Mouse (Mus musculus): ENCODE measurements at regions not wholly inside any gene's neighbourhood (a gene's known extent, or its start where the extent isn't known, plus 50 kb on each side); places are given as distances from the start of the nearest gene placed in this dataset.

DNA sequence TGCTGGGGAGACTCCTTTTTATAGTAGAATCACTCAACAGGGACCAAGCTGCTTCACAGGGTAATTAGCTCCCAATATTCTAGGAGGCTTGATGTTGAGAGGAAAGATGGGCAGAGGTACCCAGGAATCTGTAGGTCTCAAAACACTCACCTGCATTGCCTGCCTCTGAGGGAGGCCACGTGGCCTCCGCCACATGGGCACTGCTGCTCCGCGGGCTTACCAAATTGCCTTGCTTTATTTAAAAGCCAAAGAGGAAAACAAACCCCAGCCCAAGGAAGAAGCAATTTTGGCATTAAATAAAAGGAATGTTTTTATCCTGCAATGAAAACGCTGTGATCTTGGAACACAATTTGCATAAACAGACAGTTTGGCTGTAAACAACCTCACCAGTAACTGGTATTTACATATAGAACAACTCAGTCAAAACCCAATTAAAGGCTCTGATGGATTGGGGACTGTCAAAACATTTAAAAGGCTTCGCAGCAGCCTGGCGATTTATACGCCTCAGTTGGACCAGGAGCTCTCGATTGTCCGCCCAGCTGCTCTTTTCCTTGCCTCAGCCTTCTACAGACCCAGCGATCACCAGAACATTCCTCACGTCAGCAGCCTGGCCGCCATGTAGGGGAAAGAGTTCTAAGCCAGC, 259.3 kb upstream of the Kdm8 start:
- Histone ChIP-seq H3K27me3 (ENCODE audit: insufficient read depth, low read length) (no peaks in the 10 kb centered on the region), H3K4me3 (ENCODE audit: low read depth, low read length) (no peak overlapping the region), H3K9ac (replicated peaks) (no peak overlapping the region), H3K4me1 (ENCODE audit: insufficient read depth) (no peaks in the 10 kb centered on the region), H3K9me3 (ENCODE audit: low read length) (no peaks in the 10 kb centered on the region), H3K4me2 (ENCODE audit: low read depth, low read length) (no peak overlapping the region), H3K36me3 (replicated peaks; ENCODE audit: insufficient read depth, low read length) (no peaks in the 10 kb centered on the region), H3K27ac (ENCODE audit: low read depth) (no peak overlapping the region)
- no peak for DNase-seq
- no peak for TF ChIP-seq EP300 (IDR thresholded peaks at IDR 0.05; ENCODE audit: low read depth)
- no peak for TF ChIP-seq CTCF (IDR thresholded peaks at IDR 0.05; ENCODE audit: low read depth)
- 75% methylated on average over 13 of the region's 13 CpGs for WGBS (ENCODE audit: insufficient replicate concordance)
- no peak for ATAC-seq

DNA sequence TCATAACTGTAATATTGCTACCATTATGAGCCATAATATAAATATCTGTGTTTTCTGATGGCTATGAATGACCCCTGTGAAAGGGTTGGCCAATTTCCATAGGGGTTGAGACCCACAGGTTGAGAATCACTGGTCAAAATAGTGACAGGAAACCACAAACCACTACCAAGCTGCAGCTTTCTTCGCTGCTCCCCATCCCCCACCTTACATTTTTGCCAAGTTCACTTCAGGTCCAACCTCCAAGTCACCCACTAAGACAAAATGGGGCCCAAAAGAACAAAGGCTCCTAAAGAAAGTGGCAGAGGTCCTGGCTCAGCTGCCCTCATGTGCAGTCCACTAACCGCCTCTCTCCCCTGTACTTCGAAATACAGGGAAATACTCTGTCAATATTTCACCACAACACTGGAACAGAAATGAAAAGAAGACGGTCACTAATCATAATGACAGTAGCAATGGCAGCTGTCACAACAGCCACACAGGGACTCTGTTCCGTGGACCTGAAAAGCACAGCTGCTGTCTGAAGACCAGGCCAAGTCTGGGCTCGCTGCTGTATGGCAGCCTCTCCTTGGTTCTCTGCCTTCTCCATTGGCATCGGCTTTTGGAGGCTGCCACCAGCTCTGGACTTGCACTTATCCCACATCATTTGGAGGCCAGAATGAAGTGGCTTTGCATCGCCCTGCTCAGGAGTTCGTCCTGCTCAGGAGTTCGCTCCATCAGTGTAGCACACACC, 257.3 kb upstream of the Kdm8 start:
- ATAC-seq, result no peak

DNA sequence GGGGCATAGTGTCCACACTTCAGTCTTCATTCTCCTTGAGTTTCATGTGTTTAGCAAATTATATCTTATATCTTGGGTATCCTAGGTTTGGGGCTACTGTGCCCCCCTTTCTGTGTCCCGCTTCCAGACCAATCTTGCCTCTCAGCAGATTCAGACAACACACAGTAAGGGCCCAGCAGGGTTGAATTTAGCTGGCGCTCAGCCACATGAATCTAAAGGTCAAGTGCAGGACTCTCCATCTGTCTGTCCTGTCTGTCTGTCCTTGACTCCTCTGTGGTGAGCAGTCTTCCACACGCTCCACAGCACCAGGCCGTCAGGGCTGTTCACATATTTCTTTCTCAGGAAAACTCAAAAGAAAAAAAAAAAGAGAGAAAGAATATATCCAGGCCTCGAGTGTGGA, 255.5 kb upstream of the Kdm8 start:
- no peak for ATAC-seq
- Histone ChIP-seq H3K27me3 (ENCODE audit: insufficient read depth, low read length) (no peaks in the 10 kb centered on the region), H3K4me2 (ENCODE audit: low read depth, low read length) (no peak overlapping the region), H3K4me3 (ENCODE audit: low read depth, low read length) (no peak overlapping the region), H3K4me1 (ENCODE audit: insufficient read depth) (no peaks in the 10 kb centered on the region), H3K27ac (ENCODE audit: low read depth) (no peak overlapping the region), H3K36me3 (replicated peaks; ENCODE audit: insufficient read depth, low read length) (no peaks in the 10 kb centered on the region), H3K9me3 (ENCODE audit: low read length) (no peaks in the 10 kb centered on the region), H3K9ac (replicated peaks) (no peak overlapping the region)
- DNase-seq, result no peak
- TF ChIP-seq EP300 (IDR thresholded peaks at IDR 0.05; ENCODE audit: low read depth), result no peak
- no peak for TF ChIP-seq CTCF (IDR thresholded peaks at IDR 0.05; ENCODE audit: low read depth)
- 73% methylated on average over 5 of the region's 5 CpGs for WGBS (ENCODE audit: insufficient replicate concordance)

More for the DNA sequence above, 257.3 kb upstream of the Kdm8 start:
- 59% methylated on average over 10 of the region's 10 CpGs for WGBS (ENCODE audit: insufficient replicate concordance)
- no peaks in the 10 kb centered on the region for H3K27me3 ChIP-seq (ENCODE audit: insufficient read depth, low read length)
- DNase-seq, result no peak
- H3K9ac ChIP-seq (replicated peaks), result no peak overlapping the region
- H3K9me3 ChIP-seq (ENCODE audit: low read length), result no peaks in the 10 kb centered on the region
- H3K4me1 ChIP-seq (ENCODE audit: insufficient read depth), result no peaks in the 10 kb centered on the region
- H3K4me3 ChIP-seq (ENCODE audit: low read depth, low read length), result no peak overlapping the region
- TF ChIP-seq CTCF (IDR thresholded peaks at IDR 0.05; ENCODE audit: low read depth) (no peak), EP300 (IDR thresholded peaks at IDR 0.05; ENCODE audit: low read depth) (no peak)
- H3K4me2 ChIP-seq (ENCODE audit: low read depth, low read length), result no peak overlapping the region
- no peaks in the 10 kb centered on the region for H3K36me3 ChIP-seq (replicated peaks; ENCODE audit: insufficient read depth, low read length)
- H3K27ac ChIP-seq (ENCODE audit: low read depth), result no peak overlapping the region

DNA sequence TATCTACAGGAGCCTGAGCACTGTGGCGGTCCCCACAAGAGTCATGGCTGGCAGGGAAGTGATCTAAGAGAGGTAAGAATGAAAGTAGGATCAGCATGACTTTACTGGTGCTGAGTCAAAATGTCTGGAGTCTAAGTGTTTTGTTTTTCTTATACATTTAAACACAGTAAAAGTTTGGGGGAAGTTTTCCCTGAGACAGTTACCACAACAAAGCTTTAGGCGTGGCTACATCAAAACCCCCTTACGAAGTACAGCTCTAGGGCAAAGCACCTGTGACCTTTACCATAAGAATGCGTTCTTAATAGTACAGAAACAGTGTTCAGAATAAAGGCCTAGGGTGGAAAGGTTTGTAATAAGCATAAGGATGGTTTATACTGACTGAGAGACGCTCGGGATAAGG, 254.4 kb upstream of the Kdm8 start:
- H3K4me2 ChIP-seq (ENCODE audit: low read depth, low read length), result no peak overlapping the region
- TF ChIP-seq CTCF (IDR thresholded peaks at IDR 0.05; ENCODE audit: low read depth), result no peak
- 73% methylated on average over 6 of the region's 6 CpGs for WGBS (ENCODE audit: insufficient replicate concordance)
- H3K36me3 ChIP-seq (replicated peaks; ENCODE audit: insufficient read depth, low read length), result no peaks in the 10 kb centered on the region
- no peak overlapping the region for H3K4me3 ChIP-seq (ENCODE audit: low read depth, low read length)
- DNase-seq (no peak), ATAC-seq (no peak)
- H3K27ac ChIP-seq (ENCODE audit: low read depth), result no peak overlapping the region
- H3K4me1 ChIP-seq (ENCODE audit: insufficient read depth), result no peaks in the 10 kb centered on the region
- H3K9ac ChIP-seq (replicated peaks), result no peak overlapping the region
- no peaks in the 10 kb centered on the region for H3K9me3 ChIP-seq (ENCODE audit: low read length)
- no peaks in the 10 kb centered on the region for H3K27me3 ChIP-seq (ENCODE audit: insufficient read depth, low read length)

DNA sequence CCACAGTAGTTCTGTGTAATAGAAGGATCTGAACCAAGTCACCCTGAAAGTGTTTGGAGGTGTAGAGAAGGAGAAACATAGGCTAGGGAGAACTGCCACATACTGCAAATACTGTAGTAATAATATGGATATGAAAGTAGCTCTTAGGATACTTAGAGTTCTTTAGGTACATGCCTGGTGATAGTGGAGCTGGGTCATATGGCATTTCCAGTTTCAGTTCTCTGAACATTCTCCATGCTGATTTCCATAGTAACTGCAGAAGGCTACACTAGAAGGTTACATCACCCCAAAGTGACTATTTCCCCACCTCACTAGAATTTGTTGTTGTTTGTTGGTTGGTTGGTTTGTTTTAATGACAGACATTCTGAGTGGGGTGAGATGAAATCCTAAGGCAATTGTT, 253.2 kb upstream of the Kdm8 start:
- ATAC-seq, result no peak
- Histone ChIP-seq H3K27me3 (ENCODE audit: insufficient read depth, low read length) (no peaks in the 10 kb centered on the region), H3K4me2 (ENCODE audit: low read depth, low read length) (no peak overlapping the region), H3K36me3 (replicated peaks; ENCODE audit: insufficient read depth, low read length) (no peaks in the 10 kb centered on the region), H3K9ac (replicated peaks) (no peak overlapping the region), H3K27ac (ENCODE audit: low read depth) (no peak overlapping the region), H3K4me1 (ENCODE audit: insufficient read depth) (no peaks in the 10 kb centered on the region), H3K4me3 (ENCODE audit: low read depth, low read length) (no peak overlapping the region), H3K9me3 (ENCODE audit: low read length) (no peaks in the 10 kb centered on the region)
- no peak for DNase-seq
- TF ChIP-seq CTCF (IDR thresholded peaks at IDR 0.05; ENCODE audit: low read depth) (no peak), EP300 (IDR thresholded peaks at IDR 0.05; ENCODE audit: low read depth) (no peak)

DNA sequence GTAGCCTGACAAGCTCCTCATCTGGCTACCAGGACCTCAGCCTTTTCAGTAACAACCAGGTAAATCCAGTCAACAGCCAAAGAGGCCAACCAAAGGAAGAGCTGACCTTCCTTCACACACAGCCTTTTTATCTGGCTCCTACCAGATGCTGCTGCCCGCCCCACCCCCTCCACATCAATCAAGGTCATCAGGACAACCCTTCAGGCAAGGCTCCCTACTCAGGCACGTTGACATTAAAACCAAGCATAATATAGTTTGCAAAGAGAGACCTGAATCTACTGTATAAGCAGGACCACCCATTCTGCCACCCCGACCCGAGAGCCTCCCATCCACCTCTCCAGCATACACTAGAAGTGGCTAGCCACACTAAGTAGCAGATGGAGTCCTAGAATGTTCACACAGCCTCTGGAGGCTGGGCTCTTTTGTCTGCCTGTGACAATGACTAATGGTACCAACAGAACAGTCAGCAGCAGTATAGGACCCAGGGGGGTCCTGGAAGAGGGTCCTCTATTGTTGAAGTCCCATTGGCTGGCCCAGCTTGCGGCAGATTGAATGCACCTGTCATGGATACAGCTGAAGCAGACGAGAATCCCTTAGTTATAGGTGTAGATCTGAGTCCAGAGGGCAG, 233.0 kb upstream of the Kdm8 start:
- Histone ChIP-seq H3K36me3 (replicated peaks; ENCODE audit: insufficient read depth, low read length) (no peaks in the 10 kb centered on the region), H3K27ac (ENCODE audit: low read depth) (no peak overlapping the region), H3K4me1 (ENCODE audit: insufficient read depth) (no peaks in the 10 kb centered on the region), H3K4me3 (ENCODE audit: low read depth, low read length) (no peak overlapping the region), H3K4me2 (ENCODE audit: low read depth, low read length) (no peak overlapping the region), H3K9ac (replicated peaks) (no peak overlapping the region), H3K9me3 (ENCODE audit: low read length) (no peaks in the 10 kb centered on the region), H3K27me3 (ENCODE audit: insufficient read depth, low read length) (no peaks in the 10 kb centered on the region)
- no peak for DNase-seq
- WGBS (ENCODE audit: insufficient replicate concordance), result 67% methylated on average over 6 of the region's 6 CpGs
- no peak for TF ChIP-seq CTCF (IDR thresholded peaks at IDR 0.05; ENCODE audit: low read depth)
- no peak for TF ChIP-seq EP300 (IDR thresholded peaks at IDR 0.05; ENCODE audit: low read depth)
- no peak for ATAC-seq

Data from liver, postnatal 0 days (tissue).